Mouse (Mus musculus): Measurements from ENCODE around the gene Tmem176a. TPM values are rescaled to one million over a fixed set of nuclear protein-coding genes. Genes with fewer than 3 reads are reported as not detected.

The Tmem176a gene
- polyA plus RNA-seq, 1 experiment from 2014 or later: 59.6 TPM

GRCm38 (mm10) chr6:48845086-48845485, 4.4 kb downstream of the Tmem176a start:
- ATAC-seq (replicated peaks; ENCODE audit: insufficient number of reproducible peaks, insufficient read depth, low FRiP score, low read depth): no peak
- Histone ChIP-seq H3K9ac (no peak overlapping the region), H3K4me2 (no peak overlapping the region), H3K36me3 (0 out of 2 replicates have a peak, but pooled peaks cover 12% of the 10 kb centered on the region), H3K4me3 (no peak overlapping the region), H3K27me3 (no peaks in the 10 kb centered on the region), H3K27ac (no peak overlapping the region), H3K9me3 (replicated peaks) (no peaks in the 10 kb centered on the region), H3K4me1 (replicated peaks) (peaks cover 21% of the 10 kb centered on the region)
- 64% methylated on average over 4 of the region's 4 CpGs for WGBS

GRCm38 (mm10) chr6:48851820-48852491, 11.2 kb downstream of the Tmem176a start:
- Histone ChIP-seq H3K4me2 (peak overlapping the region; percentile 83), H3K9me3 (replicated peaks) (no peaks in the 10 kb centered on the region; the same call in 1 of the 2 replicates), H3K9ac (peak overlapping the region; percentile 53), H3K4me3 (peak overlapping the region; percentile 50), H3K27ac (peak overlapping the region; percentile 82), H3K36me3 (no peaks in the 10 kb centered on the region), H3K4me1 (replicated peaks) (no peaks in the 10 kb centered on the region), H3K27me3 (no peaks in the 10 kb centered on the region)
- 2% methylated on average over 29 of the region's 29 CpGs for WGBS
- peak; percentile 47; the same call in 1 of the 2 replicates for ATAC-seq (replicated peaks; ENCODE audit: insufficient number of reproducible peaks, insufficient read depth, low FRiP score, low read depth)

- peaks cover 3% of the 10 kb centered on the region; the same call in 1 of the 2 replicates for H3K4me1 ChIP-seq (replicated peaks)
- no peaks in the 10 kb centered on the region; the same call in 1 of the 2 replicates for H3K9me3 ChIP-seq (replicated peaks)
- H3K27me3 ChIP-seq: no peaks in the 10 kb centered on the region
- no peak for ATAC-seq (replicated peaks; ENCODE audit: insufficient number of reproducible peaks, insufficient read depth, low FRiP score, low read depth)
- WGBS: 96% methylated on average over 2 of the region's 2 CpGs
- no peak overlapping the region for H3K4me2 ChIP-seq
- no peak overlapping the region for H3K9ac ChIP-seq
- H3K4me3 ChIP-seq: no peak overlapping the region
- no peaks in the 10 kb centered on the region for H3K36me3 ChIP-seq
- no peak overlapping the region for H3K27ac ChIP-seq
Observed at GRCm38 (mm10) chr6:48854155-48854554, 13.4 kb downstream of the Tmem176a start.

- Histone ChIP-seq H3K9me3 (replicated peaks) (no peaks in the 10 kb centered on the region; the same call in 1 of the 2 replicates), H3K9ac (no peak overlapping the region), H3K4me2 (no peak overlapping the region), H3K4me1 (replicated peaks) (peaks cover 9% of the 10 kb centered on the region), H3K27me3 (no peaks in the 10 kb centered on the region), H3K27ac (no peak overlapping the region), H3K4me3 (no peak overlapping the region), H3K36me3 (no peaks in the 10 kb centered on the region)
- WGBS: 43% methylated on average over 8 of the region's 8 CpGs
- no peak for ATAC-seq (replicated peaks; ENCODE audit: insufficient number of reproducible peaks, insufficient read depth, low FRiP score, low read depth)
Observed at GRCm38 (mm10) chr6:48857613-48858302, 17.0 kb downstream of the Tmem176a start.

- H3K4me3 ChIP-seq: peak overlapping the region; percentile 42
- no peak for ATAC-seq (replicated peaks; ENCODE audit: insufficient number of reproducible peaks, insufficient read depth, low FRiP score, low read depth)
- 13% methylated on average over 23 of the region's 23 CpGs for WGBS
- no peak overlapping the region for H3K9ac ChIP-seq
- peaks cover 9% of the 10 kb centered on the region for H3K4me1 ChIP-seq (replicated peaks)
- no peaks in the 10 kb centered on the region for H3K9me3 ChIP-seq (replicated peaks)
- H3K36me3 ChIP-seq: no peaks in the 10 kb centered on the region
- H3K27ac ChIP-seq: no peak overlapping the region
- no peaks in the 10 kb centered on the region for H3K27me3 ChIP-seq
- peak overlapping the region; percentile 63 for H3K4me2 ChIP-seq
Observed at GRCm38 (mm10) chr6:48860130-48860815, 19.6 kb downstream of the Tmem176a start.

- Histone ChIP-seq H3K4me3 (no peak overlapping the region), H3K36me3 (no peaks in the 10 kb centered on the region), H3K27ac (no peak overlapping the region), H3K27me3 (no peaks in the 10 kb centered on the region), H3K4me2 (peak overlapping the region; percentile 63; the same call in 1 of the 2 replicates), H3K9ac (no peak overlapping the region), H3K4me1 (replicated peaks) (peaks cover 9% of the 10 kb centered on the region), H3K9me3 (replicated peaks) (no peaks in the 10 kb centered on the region)
- 96% methylated on average over 1 of the region's 1 CpGs for WGBS
- no peak for ATAC-seq (replicated peaks; ENCODE audit: insufficient number of reproducible peaks, insufficient read depth, low FRiP score, low read depth)
Observed at GRCm38 (mm10) chr6:48860851-48861250, 20.1 kb downstream of the Tmem176a start.

GRCm38 (mm10) chr6:48861616-48862280, 21.0 kb downstream of the Tmem176a start:
- ATAC-seq (replicated peaks; ENCODE audit: insufficient number of reproducible peaks, insufficient read depth, low FRiP score, low read depth): no peak; the same call in 1 of the 2 replicates
- 60% methylated on average over 12 of the region's 12 CpGs for WGBS

GRCm38 (mm10) chr6:48862816-48863215, 22.1 kb downstream of the Tmem176a start:
- Histone ChIP-seq H3K4me1 (replicated peaks) (peaks cover 7% of the 10 kb centered on the region), H3K9ac (no peak overlapping the region), H3K9me3 (replicated peaks) (no peaks in the 10 kb centered on the region), H3K27ac (no peak overlapping the region), H3K36me3 (no peaks in the 10 kb centered on the region), H3K4me2 (no peak overlapping the region), H3K4me3 (no peak overlapping the region), H3K27me3 (no peaks in the 10 kb centered on the region)
- no peak for ATAC-seq (replicated peaks; ENCODE audit: insufficient number of reproducible peaks, insufficient read depth, low FRiP score, low read depth)
- WGBS: 70% methylated on average over 4 of the region's 4 CpGs

More at GRCm38 (mm10) chr6:48861616-48862280, 21.0 kb downstream of the Tmem176a start:
- H3K36me3 ChIP-seq: no peaks in the 10 kb centered on the region
- H3K27ac ChIP-seq: no peak overlapping the region
- no peaks in the 10 kb centered on the region for H3K9me3 ChIP-seq (replicated peaks)
- H3K4me2 ChIP-seq: no peak overlapping the region
- no peak overlapping the region for H3K9ac ChIP-seq
- H3K4me1 ChIP-seq (replicated peaks): peaks cover 9% of the 10 kb centered on the region
- no peak overlapping the region for H3K4me3 ChIP-seq
- no peaks in the 10 kb centered on the region for H3K27me3 ChIP-seq

GRCm38 (mm10) chr6:48863488-48863887, 22.8 kb downstream of the Tmem176a start:
- ATAC-seq (replicated peaks; ENCODE audit: insufficient number of reproducible peaks, insufficient read depth, low FRiP score, low read depth): no peak
- Histone ChIP-seq H3K36me3 (no peaks in the 10 kb centered on the region), H3K9ac (no peak overlapping the region), H3K27me3 (no peaks in the 10 kb centered on the region), H3K9me3 (replicated peaks) (no peaks in the 10 kb centered on the region), H3K4me2 (no peak overlapping the region), H3K4me1 (replicated peaks) (peaks cover 7% of the 10 kb centered on the region), H3K27ac (no peak overlapping the region), H3K4me3 (no peak overlapping the region)
- 85% methylated on average over 7 of the region's 7 CpGs for WGBS

- Histone ChIP-seq H3K27ac (no peak overlapping the region), H3K9ac (no peak overlapping the region), H3K4me3 (no peak overlapping the region), H3K27me3 (no peaks in the 10 kb centered on the region), H3K4me1 (replicated peaks) (peaks cover 7% of the 10 kb centered on the region), H3K36me3 (no peaks in the 10 kb centered on the region), H3K9me3 (replicated peaks) (no peaks in the 10 kb centered on the region), H3K4me2 (no peak overlapping the region)
- ATAC-seq (replicated peaks; ENCODE audit: insufficient number of reproducible peaks, insufficient read depth, low FRiP score, low read depth): no peak
- WGBS: 57% methylated on average over 3 of the region's 3 CpGs
Observed at GRCm38 (mm10) chr6:48864181-48864580, 23.5 kb downstream of the Tmem176a start.

- ATAC-seq (replicated peaks; ENCODE audit: insufficient number of reproducible peaks, insufficient read depth, low FRiP score, low read depth): no peak
- Histone ChIP-seq H3K27me3 (no peaks in the 10 kb centered on the region), H3K4me2 (no peak overlapping the region), H3K4me3 (no peak overlapping the region), H3K4me1 (replicated peaks) (peaks cover 7% of the 10 kb centered on the region), H3K27ac (no peak overlapping the region), H3K9me3 (replicated peaks) (no peaks in the 10 kb centered on the region), H3K9ac (no peak overlapping the region), H3K36me3 (no peaks in the 10 kb centered on the region)
- 70% methylated on average over 3 of the region's 3 CpGs for WGBS
Observed at GRCm38 (mm10) chr6:48864723-48865122, 24.0 kb downstream of the Tmem176a start.
